Mouse (Mus musculus) adipocyte (in vitro differentiated cells): ENCODE results near the gene Prpf18.
"Not testable (repeated sequence)": the region's sequence is repeated elsewhere in the genome, so short reads cannot be mapped to it uniquely, and the experiment has no call there.

ENCODE experiments used
- DNase-seq: peaks from one replicate; pipeline ENCODE4 v3.0.0-alpha.2; 2016; ENCODE audit warnings: low spot score

Prpf18 gene

DNA sequence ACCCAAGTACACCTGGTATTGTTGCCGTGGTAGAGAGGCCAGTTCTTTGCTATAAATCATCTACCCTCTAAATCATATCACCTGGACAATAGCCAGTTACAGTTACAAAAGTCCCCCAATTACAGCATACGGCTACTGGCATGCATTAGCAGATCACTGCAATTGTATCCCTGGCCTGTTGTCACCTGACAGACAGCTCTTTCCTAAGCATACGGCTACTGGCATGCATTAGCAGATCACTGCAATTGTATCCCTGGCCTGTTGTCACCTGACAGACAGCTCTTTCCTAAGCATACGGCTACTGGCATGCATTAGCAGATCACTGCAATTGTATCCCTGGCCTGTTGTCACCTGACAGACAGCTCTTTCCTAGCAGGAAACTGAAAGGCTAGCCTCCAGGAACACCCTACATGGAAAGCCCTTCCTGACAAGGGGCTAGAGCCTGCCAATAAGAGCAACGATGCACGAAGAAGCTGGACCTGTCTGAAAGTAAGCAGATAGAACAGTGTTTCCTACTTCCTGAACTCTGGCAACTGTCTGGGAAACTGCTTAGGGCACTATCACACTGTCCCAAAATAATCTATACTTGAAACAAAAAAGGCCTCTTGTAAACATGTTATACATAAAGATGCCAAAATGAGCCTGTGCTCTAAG, 37.5 kb downstream of the Prpf18 start:
- DNase-seq: not testable (repeated sequence)

DNA sequence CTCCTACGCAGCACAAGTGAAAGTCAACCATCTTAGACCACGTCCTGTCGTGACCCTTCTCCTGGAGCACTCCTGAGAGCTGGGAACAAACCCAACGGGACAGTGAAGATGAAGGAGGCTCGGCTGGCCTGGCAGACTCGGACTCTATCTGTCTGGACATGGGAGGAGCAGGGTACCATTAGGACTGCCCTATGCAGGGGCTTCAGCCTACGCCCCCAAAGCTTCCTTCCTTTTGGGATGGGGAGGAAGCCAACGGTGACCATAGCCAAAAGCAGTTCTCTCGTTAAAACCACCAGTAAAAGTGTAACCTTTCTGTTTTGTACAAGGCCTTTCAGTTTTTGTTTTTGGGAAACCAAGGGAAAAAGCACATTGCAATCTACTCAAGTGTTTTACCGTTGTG, 40.2 kb downstream of the Prpf18 start:
- DNase-seq: no peak

DNA sequence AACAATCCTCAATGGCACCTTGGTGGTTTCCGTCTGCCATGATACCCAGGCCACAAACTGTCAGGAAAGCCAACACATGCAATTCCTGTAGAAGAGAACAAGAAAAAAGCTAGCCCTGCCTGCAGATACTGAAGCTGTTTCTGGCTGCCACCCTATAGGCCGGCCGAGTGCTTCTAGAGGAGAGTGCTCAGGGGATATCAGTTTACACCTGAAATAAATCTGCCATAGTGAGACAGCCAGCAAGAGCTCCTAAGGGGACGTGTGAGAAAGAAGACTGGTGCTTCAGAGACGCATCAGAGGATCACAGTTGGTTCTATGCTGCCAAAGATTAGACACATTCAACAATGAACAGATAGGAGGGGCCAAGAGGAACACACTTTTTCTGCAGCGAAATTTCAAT, 40.6 kb downstream of the Prpf18 start:
- DNase-seq: no peak

DNA sequence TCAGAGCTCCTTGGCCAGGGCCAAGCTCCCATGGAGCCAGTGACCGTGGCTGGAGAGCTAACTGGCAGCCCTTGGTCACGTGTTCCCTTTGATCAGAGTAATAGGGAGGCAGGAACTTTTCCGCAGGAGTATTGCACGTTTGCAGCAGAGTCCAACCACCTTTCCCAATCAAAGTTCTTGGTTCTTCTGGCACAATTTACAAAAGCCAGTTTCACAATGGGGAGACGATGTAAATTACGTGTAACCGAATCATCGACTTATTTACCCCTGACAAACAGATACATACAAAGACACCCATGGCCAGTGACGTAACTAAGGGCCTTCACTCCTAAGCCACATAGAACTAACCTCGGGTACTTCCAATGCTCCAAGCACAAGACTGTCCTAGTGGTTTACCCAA, 42.5 kb downstream of the Prpf18 start:
- no peak for DNase-seq

DNA sequence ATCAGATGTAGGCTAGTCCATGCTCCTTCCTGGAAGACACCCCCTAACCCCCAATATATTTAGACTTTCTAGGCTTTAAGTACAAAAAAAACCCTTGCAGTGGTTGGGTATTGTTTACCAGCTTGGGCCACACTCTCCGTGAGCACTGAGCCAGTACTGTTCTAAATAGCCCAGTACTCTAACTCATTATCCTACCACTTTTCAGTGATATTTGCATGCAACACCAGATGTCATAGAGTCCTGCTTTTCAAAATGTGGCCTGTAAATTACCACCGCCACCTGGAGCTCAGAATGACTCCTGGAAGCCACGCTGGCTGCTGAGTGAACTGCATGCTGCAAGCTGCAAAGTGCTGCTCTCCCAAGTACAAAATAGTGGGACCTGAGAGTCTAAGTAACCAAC, 43.7 kb downstream of the Prpf18 start:
- DNase-seq: no peak

DNA sequence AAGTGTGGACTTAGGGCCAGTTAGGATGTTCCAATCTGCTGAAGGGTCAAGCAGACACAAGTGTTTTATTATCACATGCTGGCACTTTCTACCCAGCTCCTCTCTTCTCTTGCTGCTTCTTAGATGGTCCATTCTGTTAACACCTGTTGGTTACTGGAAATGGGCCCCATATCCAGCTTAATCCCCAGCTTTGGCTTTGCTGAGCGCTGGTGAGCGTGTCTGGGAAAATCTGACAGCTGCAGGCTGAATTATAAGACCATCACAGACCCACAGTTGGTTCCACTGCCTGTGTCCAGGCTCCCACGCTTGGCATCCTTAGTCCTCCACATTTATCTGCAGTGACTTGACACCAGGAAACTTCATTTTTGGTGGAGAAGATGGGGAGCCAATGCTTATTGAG, 45.4 kb downstream of the Prpf18 start:
- no peak for DNase-seq

DNA sequence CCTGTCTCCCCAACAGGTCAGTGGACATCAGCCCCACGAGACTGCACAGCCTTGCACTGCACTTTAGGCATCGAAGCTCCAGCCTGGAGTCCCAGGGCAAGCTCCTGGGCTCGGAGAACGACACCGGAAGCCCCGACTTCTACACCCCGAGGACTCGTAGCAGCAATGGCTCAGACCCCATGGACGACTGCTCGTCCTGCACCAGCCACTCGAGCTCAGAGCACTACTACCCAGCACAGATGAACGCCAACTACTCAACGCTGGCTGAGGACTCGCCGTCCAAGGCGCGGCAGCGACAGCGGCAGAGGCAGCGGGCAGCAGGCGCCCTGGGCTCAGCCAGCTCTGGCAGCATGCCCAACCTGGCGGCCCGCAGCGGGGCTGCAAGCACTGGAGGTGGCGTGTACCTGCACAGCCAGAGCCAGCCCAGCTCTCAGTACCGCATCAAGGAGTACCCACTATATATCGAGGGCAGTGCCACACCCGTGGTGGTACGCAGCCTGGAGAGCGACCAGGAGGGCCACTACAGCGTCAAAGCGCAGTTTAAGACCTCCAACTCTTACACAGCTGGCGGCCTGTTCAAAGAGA, 48.5 kb downstream of the Prpf18 start:
- no peak for DNase-seq

DNA sequence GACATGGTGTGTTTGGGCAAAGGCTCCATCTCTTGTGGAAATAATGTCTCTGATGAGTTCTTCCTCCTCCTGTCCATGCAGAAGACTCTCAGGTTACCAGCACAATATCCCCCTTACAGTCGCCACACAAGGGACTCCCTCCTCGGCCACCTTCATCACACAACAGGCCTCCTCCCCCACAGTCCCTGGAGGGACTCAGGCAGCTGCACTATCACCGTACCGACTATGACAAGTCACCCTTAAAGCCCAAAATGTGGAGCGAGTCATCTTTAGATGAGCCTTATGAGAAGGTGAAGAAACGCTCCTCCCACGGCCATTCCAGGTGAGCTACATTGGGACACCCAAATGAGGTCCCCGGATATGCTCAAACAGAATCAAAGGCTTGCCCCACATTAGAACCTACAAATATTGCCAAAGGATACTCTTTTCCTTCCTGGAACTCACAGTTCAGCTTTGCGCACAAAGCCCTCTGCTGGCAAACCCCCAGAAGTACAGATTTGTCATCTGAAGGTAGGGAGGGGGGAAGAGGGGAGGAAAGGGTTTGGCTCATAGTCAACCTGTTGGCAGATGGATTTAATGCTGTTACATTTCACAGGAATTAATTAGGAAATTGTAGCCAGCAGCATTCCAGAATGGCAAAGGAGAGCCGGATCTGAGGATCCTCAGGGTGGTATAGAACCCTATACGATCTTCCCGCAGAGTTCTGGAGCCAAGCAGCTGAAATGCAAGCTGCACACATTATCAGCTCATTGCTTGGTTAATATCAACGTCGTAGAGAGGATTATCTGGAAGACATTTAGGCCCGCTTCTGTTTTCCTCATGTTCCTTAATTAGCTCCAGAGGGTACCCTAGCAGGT, 50.7 kb downstream of the Prpf18 start:
- peak; percentile 69 for DNase-seq

DNA sequence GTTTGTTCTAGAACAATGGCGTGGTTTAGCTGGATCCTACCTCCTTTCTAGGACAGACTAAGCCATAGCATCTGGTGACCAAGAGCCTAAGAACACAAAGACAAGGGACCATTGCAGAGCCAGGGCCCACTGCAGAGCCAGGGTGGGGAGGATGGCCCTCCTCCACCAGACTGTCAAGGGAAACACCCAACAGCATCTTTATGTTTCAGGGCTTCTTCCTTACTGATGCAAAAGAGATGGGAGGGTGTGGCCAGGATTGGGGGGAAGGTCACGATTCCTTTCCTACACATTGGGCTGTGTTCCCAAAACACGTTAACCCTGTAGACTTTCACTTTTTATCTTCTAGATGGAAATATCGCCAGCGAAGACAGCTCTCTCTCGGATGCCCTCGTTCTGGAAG, 54.9 kb downstream of the Prpf18 start:
- no peak for DNase-seq

DNA sequence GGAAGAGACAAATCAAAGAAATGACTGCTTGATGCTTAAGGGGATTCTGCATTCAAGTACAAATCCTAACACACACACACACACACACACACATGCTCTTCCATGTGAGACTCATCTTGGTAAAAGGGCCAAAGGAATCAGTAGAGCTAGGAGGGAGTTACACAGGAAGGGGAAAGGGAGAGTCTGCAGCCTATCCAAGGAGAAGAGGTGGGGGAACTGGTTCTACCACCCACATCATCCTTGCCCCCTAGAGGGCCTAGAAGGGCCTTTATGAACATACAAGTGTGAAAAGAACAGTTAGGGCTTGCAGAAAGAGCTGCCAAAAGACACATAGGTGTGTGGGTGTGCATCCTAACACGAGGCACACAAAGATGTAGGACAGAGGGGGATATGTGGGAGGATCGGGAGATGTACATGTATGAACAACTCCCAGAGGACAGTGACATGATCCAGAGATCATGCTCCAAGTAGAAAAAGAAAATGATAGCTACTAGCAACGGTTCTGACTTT, 58.0 kb downstream of the Prpf18 start:
- DNase-seq: no peak

DNA sequence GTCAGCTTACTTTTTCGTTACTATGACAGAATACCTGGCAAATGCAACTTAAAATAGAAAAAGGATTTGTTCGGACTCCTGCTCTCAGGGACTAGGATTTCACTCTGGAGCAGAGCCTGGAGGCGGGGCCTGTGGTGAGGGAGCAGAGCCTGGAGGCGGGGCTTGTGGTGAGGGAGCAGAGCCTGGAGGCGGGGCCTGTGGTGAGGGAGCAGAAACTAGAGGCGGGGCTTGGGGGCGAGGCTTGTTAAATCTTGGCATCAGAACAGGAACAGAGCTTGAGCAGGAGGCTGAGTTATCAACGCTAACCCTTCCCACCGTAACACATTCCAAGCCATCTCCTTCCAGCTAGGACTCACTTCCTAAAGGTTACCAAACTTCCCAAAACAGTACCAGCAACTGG, 58.5 kb downstream of the Prpf18 start:
- peak; percentile 16 for DNase-seq

DNA sequence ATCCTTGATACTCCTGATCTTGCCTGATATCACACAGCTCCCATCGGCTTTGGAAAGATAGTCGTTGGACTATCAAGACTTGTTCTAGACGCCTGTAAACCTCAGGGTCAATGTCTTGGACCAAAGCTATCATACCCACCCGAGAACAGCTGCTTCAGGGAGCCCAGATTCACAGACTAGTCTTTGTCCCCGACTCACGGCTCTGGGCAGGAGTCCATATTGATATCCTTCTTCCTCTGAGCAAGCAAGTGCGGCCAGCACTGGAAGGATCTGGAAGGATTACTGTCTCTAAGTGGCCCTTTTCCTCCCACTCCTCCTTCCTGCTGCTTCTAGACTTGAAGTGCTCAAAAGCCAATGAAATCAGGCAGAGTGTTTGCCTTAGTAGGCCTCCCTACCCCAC, 59.2 kb downstream of the Prpf18 start:
- no peak for DNase-seq

DNA sequence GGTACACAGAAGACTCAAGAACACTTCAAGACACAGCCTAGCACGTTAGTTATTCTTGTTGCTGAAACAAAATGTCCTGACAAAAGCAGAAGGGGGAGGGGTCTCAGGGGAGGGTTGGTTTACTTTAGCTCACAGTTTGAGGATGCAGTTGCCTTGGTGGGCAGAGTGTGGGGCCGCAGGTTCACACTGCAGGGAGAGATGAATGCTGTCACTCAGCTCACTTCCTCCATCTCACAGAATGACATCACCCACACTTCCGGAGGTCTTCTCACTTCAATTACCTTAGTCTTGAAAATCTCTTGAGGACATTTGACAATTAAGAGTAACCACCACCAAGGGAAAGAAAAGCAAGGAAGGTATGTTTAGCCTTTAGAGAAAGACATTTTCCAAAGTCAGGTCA, 60.3 kb downstream of the Prpf18 start:
- no peak for DNase-seq

DNA sequence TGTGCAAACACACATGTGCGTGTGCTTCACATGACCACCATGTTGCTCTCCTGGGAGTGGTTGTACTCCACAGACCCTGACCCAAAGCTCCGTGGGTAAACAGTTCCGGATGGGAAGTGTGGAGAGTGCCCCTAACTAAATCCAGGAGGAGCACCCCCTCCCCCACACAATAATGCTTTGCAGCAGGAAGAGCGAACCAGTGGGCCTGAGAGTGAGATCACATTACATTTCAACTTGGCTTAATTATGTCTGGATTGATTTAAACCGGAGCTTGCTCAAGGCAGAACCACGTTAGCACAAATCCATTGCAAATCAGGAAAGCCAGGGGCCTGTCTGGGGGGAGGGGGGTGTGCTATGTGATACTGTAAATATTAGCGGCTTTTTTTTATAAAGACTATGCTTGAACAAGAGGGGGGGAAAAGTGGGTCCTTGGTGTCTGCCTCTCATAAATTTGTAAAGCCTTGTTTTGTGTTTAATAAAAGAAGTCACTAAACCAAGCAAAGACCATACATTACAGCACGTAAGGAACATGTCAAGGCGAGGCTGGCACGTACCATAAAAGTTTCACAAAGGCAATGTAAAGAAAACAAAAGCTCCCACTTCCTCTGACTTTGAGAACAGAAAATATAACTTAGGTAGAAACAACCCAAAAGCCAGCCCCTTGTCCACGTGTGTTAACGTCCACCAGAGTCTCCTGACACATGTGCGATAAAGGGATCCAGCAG, 64.1 kb downstream of the Prpf18 start:
- DNase-seq: no peak

DNA sequence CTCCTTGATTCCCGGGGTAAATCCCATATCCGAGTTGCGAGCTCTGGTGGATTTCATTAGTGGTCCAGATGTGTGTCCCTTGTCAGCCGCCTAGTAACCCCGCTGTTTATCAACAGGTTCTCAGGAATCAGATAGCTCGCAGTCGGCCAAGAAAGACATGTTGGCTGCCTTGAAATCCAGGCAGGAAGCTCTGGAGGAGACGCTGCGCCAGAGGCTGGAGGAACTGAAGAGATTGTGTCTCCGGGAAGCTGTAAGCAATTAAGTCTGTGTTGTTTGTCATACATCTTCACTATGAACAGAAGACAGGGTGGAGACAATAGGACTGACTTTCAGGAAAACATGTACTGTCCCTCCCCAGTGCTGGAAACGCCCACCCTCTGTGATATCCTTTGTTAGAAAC, 65.7 kb downstream of the Prpf18 start:
- no peak for DNase-seq

DNA sequence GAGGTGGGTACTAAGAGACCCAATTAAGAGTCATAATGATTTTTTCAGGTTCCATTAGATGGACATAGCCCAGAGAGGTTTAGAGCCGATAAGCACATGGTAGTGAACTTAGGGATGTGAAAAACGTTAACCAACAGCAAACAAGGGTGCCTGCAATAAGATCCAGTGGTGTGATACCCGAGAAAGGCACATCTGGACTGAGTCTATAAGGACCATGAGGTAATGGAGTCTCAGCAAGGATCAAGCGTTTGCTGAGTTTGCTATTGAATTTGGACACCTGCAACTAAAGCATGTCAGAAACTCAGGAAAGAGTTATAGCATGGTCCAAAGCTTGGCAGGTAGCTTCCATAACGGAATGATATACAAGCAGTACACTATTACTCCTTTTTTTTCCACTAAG, 67.7 kb downstream of the Prpf18 start:
- no peak for DNase-seq

DNA sequence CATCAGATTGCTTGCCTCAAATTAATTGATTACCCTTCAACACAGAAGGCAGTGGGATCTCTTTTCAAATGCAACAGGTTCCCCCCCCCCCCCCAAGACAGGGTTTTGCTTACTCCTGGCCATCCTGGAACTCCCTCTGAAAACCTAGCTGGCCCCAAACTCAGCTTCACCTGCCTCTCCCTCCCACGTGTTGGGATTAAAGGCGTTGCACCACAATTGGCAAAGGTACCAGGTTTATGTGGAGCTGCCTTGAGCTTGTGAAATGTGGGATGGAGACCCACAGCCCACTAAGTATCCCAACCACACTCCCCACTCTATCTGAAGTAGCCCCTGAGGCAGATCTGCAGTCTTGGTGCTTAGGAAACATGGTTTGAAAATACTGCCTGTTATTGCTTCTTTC, 69.0 kb downstream of the Prpf18 start:
- no peak for DNase-seq

DNA sequence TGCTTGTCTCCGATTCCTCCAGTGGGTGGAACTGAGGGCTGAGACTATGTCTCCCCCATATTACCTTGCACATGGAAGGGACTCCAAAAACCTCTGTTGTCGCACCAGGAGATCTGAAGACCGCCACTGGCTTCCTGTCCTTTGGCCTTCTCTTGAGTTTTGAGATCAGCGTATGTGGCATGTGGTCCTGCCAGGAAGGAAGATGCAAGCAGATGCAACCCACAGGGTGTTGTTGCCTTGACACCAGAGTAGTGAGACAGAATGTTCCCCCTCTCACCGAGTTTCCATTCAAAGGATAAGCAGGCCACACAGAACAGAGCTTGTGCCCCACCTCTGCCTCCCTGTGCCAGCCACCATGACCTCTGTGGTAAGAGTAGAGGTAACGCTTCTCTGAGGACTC, 71.2 kb downstream of the Prpf18 start:
- DNase-seq: no peak

DNA sequence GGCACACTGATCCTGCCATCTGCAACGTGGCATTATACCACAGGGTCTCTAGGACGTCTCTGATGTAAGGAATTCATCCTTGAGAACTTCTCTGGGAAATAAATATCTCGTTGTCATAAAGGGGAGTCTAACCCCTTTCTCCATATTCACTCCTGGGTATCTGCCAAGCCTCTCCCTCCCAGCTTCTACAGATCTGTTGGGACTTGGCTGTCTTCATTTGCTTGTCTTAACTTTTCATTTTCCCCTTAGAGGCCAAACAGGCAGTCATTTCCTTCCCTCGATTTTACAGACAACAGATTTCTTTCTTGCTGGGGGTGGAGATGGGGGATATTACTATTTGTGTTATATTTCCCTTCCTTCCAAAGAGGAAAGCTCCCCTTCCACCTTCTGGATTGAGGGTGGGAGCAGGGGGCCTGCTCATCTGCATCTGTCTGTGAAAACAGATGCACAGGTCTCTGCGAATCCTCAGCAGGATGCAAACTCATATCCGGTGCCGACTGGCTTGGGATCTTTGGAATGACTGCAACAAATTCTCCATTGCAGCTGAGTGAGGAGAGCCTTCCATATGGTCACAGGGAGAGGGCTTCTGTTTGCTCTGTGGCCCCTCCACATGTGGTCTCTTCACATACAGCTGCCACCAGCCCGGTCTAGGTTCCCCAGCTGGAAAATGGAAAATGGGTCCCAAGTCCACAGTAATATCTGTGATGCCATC, 72.4 kb downstream of the Prpf18 start:
- DNase-seq: no peak

DNA sequence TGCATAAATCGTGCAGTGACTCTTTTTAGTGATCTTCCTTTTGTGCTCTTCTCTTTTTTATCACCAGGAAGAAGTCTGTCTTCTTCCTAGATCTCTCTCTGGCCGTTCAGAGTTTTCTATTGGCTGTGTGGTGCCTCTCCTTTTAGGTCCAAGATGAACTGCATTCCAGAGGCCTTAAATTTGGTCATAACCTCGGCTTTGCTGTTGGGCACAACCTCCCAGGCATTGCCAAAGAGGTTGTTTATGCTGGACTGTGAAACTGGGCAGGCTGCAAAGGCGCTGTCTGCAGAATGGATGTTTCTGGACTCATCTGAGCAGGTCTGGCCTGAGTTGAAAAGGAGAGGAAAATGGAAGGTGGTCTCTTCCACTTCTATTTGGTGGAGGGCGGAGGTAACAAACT, 73.6 kb downstream of the Prpf18 start:
- DNase-seq: peak; percentile 48

DNA sequence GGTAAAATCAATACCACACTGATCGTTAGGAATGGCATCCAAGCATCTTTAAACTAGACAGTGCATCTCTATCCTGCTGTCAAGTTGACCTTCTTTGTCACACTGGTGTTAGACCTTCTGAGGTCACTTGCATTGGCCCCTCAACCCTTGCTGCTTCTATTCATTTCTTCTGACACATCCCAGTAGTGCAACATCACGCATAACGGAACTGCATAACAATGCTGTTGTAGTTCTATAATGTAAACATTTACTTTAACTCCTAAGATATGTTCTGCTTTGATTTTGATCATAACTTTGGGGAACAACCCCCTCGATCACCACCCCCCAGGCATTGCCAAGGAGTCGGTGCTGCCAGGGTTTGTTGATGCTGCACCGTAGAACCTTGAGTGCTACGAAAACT, 75.9 kb downstream of the Prpf18 start:
- DNase-seq: no peak

DNA sequence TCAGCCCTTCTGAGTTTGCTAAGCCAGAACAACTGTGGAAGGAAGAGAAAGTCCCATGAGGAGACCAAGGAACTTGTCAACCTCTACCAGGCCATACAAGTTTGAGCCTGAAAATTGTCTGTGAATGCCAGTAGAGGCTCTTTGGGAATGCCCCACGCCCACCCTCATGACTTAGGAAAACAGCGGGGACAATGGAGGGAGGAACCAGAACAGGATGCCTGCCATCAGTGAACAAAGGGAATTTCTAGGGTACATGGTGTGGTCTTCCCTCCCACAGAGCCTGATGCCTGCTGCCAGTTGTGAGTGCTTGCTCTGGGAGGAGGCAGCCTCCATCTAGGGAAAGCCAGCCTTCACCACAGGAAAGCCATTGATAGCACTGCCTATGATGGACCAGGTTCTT, 76.8 kb downstream of the Prpf18 start:
- DNase-seq: no peak
